Mouse (Mus musculus): ENCODE data around the gene Rps6ka5.

Gene Rps6ka5

GRCm38 (mm10) chr12:100502544-100502943 is 224.2 kb downstream of the Rps6ka5 start:
- no peak for DNase-seq (ENCODE audit: low read depth, low spot score)

GRCm38 (mm10) chr12:100501261-100501660 is 225.5 kb downstream of the Rps6ka5 start:
- DNase-seq (ENCODE audit: low read depth, low spot score), result no peak

GRCm38 (mm10) chr12:100499469-100499868 is 227.3 kb downstream of the Rps6ka5 start:
- no peak for DNase-seq (ENCODE audit: low read depth, low spot score)
